Mouse (Mus musculus) lung, adult 18-20 months (tissue): Measurements from ENCODE around the gene Tom1l2.

Experiments
- DNase-seq, 2 experiments: peaks; one replicate each; pipeline ENCODE4 v3.0.0; 2022; ENCODE audit warnings: mixed read lengths in 2 of 2

The Tom1l2 gene

DNA sequence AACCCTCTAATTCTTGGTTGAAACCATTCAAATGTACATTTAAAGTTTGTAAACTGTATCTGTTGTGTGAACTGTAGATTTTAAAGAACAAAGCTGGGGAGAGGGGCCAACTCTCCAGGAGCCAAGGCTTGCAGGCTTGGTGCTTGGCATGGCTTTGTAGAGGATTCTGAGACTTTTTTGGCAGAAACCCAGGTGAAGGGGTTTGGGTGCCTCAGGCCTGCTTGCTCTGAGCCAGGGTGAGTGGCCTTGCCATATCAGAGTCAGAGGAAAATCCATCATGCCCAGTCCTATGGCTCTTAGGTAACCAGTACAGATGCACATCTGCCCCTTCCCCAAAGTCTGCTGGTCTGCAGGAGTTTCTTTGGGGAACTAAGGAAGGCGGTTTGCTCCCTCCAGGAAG is 126.8 kb downstream of the Tom1l2 start:
- no peak for DNase-seq

DNA sequence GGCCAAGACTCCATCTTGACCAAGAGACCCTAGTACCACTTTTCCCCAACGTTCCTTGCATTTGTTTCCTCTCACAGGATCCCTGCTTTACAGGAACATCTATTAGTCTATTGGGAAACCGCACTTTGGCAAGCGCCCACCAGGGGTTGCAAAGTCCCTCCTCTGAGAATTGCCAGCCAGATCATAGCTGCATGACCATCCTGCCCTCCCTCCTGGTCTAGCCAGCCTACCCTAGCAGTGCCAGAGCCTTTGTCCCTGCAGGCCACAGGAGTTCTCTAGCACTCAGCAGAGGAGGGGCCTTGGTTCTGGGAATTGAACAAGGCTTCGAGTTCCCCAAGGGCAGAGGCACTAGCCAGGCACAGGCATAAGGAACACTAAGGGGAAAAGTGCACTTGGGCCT is 128.0 kb downstream of the Tom1l2 start:
- no peak for DNase-seq

DNA sequence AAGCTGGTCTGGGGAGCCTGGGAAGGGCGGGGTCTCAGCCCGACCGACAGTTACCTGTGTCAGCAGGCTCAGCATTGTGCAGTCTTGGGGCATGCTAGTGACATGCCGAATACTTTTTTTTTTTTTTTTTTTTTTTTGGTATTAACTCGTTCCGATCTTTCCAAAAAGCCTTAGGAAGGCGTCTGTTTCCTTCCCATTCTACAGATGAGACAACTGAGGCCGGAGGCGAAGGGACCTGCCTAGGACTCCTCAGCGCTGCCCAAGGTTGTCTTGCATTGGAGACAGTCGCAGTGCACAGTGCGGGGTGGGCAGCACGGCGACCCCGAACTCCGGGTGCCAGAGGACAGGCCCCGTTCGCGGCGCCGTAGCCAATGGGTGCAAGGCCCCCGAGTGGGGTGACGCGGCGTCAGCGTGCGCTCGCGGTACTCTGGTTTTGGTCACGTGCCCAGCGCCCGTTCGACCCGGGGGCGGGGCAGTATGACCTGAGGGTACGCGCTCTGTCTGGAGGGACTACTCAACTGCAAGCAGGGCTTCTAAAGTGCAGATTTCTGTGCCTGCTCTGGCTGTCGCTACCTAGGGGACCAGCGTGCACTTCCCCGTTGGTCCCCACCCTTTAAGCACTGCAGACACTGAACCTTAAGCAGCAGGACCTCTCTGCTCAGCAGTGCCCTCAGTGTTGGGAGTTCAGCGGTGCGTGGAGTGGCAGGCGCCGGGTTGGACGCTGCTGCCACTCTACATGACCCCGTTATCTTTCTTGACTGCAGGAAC is 130.1 kb downstream of the Tom1l2 start, which contains the start of gene Srebf1:
Srebf1 (minus strand) TSS at position 113 of the 768 bp plus-strand sequence.
- peak; percentile 84 to 88 for DNase-seq

DNA sequence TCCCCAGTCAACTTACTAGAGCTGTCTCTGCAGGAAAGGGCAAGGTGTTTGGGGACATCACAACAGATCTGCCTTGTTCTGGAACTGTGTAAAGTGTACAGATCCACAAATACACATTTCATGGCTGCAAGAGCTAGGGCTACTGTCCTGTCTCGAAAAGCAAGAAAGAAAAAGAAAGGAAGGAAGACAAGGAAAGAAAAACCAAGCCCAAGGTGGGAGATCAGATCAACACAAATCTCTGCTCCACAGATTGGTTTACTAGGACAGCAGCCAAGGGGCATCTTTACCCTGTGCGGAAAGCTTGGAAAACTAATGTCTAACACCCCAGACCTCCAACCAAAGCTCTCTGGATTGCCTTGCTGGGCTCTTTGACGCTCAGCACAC is 130.6 kb downstream of the Tom1l2 start:
- no peak for DNase-seq

DNA sequence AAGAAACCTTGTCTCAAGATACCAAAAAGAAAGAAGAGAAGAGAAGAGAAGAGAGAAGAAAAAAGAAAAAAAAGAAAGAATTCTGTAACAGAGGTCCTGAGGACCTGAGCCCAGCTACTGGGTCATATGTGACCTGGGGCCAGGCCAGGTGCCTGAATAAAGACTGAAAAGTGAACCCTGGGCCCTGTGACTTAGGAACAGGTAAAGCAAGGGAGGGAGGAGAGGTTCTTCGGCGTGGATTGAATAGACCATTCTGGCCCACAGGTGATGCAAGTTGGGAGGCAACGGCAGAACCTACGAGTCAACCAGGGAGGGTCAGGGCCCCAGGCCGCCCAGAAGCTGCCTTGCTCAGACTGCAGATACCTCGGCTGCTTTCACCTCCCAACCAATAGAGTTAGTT is 131.3 kb downstream of the Tom1l2 start:
- DNase-seq, result no peak

DNA sequence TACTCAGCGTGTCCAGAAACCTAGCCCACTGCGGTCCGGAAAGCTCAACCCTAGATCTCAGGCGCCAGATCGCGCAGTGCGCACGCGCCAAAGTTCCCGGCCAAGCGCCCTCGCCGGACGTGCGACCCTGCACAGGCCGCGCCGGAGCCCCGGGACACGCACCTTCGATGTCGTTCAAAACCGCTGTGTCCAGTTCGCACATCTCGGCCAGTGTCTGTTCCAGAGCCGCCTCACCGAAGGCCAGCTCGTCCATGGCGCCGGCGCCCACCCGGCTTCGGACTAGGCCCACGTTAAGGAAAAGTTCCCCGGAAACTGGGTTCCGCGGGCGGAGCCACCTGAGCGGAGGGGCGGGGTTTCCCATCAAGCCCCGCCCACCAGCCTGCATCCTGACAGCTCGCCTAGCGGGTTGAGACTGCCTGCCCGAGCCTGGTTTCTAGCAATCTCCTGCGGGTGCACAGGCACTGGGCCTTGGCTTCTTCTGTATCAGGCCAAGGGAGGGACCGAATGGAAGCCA is 132.4 kb downstream of the Tom1l2 start:
- DNase-seq, result peak; percentile 90 to 93

DNA sequence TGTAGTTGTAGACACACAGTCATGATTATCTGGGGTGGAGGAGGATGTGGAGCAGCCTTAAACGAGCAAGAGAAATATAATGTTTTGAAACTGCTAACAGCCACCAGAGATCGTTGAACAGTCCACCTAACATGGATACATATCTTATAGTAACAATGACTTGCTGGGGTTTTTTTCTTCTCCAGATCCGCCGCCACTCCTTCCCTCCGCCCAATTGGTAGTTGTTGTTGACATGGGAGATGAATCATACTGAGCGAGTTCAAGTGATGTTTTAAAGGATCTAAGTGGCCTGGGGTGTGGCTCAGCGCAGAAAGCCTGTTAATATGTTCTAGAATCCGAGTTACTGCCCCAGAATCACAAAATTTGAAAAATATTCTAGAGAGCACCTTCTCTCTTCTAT is 133.1 kb downstream of the Tom1l2 start:
- DNase-seq, result peak; percentile 63 to 76

DNA sequence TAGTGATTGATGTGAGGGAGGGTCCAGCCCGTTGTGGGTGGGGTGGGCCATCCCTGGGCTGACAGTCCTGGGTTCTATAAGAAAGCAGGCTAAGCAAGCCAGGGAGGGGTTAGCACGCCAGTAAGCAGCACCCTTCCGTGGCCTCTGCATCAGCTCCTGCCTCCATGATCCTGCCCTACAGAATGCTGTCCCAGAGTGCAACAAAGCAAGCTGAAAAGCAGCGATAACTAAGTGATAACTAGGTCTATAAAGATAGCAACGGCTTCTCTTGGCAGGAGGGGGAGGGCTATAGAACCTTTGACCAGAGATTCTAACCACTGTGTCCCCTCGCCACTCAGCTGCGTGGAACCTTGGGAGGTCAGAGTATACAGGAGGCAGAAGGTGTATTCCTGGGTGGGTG is 135.2 kb downstream of the Tom1l2 start:
- no peak for DNase-seq

DNA sequence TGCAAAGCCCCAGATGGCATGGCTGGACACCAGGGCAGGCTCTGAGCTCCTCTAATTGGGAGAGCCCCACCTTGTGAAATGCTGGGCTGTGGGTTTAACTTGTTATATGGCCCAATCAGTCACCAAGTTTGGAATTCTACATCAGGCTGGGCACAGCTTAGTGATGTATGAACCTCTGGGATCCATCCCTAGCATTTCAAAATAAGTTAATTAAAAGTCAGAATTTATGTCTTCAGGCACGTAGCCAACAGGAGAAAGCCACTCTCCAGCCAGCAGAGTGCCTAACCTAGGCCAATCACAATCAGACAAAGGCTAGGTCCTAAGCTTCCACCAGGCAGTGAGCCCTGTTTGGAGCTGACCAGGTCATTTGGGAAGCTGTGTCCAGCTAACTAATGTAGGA is 136.0 kb downstream of the Tom1l2 start:
- no peak for DNase-seq

DNA sequence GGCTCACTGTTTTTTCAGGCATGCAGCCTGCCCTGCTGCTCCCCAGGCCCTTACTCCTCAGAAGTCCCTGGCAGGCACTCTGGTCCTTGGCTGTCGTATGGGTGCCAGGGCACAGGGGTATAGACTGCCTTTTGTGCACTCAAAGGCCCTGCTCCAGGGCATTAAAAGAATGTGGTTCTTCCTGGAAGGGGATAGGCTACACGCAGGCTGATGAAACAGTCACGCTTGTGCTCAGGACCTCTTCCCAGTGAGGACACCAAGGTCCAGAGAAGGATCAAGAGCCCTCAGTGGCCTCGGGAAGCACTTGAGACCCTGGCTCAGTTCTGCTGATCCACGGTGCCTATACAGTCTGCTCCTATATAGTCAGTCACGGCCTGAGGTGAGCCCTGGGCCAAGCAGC is 139.4 kb downstream of the Tom1l2 start:
- DNase-seq, result peak in 1 of 2 experiments; percentile 48

DNA sequence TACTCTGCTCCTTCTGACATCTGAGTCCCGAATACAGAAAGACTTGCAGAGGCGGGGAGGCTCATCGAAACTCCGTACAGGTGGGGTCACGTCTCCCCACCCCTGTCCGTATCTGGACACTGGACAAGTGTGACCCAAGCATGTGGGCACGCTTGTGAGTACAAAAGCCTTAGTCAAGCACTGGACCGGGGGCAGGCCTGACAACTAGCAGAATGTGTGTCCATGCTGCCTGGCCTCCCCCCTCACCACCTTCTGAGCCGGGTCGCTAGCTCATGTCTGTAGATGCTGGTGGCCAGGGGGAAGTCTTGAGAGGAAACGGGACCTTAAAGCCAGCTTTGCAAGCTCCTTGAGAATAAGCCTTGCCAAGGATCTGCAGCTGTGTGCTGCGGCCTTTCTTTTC is 140.9 kb downstream of the Tom1l2 start:
- DNase-seq, result no peak

DNA sequence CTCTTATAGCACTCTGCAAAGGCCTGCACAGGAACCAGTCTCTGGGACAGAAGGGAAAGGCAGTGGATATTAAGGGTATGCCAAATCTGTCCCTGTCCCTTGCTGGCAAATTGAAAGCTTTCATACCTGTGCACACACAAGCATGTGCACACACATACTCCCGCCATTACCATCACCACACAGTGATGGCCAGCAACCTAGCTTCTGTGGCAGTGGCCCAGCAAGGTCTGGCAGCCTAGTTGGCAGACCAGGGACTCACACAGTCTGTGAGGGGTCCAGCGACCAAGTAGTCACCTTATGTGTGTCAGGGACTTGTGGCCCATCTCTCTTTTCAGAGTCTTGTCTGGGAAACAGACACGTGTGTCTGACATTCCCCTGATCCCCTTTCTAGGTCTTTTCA is 141.6 kb downstream of the Tom1l2 start:
- no peak for DNase-seq

DNA sequence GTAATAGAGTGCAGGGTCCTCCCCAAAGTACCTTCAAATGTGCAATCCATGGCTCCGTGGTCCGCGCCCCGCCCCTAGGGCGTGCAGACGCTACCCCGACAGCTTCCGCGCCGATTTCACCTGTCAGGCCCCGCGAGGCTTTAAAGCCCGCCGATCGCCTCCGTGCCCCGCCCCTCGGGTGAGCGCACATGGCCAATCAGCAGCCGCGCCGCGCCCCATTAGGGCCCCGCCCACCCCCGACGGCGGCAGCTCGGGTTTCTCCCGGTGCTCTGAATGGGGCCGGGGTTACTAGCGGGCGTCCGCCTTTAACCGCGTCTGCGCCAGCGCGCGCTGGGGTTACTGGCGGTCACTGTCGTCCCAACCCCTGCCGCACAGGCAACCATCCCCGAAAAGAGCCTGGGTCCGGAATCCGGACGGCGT is 142.4 kb downstream of the Tom1l2 start:
- peak; percentile 95 to 97 for DNase-seq

DNA sequence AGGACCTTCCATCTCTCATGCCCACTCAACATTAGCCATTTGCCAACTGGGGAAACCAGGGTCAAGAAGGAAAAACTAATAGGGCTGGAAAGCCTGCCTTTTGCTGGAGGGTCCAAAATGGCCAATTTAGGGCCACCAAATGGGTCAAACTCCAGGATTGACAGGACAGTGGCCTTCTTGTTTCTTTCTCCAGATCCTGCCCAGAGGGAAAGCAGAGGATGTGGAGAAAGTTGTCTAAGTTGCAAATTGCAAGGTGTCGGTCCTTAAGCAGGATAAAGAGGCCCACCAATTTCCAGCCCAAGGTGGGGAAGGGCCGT is 142.8 kb downstream of the Tom1l2 start:
- DNase-seq, result no peak

DNA sequence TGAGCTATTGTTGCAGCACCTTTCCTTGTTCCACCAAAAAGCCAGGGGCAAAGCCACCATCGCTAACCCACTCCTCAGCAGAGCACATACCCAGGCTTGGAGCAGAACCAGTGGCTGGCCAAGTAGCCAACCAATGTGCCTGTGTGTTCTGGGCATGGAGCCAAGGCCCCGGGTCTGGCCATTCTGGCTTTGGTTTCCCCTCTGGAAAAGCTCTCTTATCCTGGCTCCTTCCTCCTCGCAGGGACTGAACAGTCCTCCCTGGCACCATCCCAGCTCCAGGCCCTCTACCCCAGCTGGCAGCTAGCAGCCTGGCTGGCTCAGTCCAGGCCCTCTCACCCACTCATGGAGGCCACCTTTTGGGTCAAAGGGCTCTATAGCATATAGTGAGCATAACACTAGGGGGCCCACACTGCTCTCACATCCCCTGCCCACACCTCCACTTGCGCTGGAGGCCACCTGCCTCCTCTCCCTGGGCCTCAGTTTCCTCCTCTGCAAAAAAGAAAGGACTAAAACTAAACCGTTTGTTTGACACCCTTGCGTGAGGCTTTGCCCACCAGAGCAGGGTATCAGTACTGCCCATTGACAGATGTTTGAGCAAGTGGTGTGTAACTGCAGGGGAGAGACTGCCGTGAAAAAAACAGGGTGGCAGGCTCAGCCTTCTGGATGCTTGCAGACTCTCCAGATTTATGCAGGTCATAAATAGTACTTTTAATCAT is 143.3 kb downstream of the Tom1l2 start:
- peak; percentile 81 to 85 for DNase-seq

DNA sequence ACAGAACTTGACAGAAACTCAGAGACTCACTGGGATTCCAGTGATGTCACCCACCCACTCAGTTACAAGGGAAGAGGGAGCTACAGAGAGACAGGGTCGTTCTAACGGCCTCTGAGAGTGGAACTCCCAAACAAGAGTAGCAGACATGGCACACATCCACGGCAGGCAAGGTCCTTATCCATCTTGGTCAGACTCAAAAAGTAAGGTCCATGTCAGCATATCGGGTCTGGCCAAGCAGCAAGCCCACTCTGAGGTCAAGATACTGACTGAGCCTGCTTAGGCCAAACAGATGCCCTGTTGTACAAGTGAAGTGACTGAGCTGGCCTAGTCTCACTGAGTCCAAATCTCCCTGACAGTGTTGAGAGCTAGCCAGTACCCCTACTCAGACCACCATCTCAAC is 144.0 kb downstream of the Tom1l2 start:
- no peak for DNase-seq

DNA sequence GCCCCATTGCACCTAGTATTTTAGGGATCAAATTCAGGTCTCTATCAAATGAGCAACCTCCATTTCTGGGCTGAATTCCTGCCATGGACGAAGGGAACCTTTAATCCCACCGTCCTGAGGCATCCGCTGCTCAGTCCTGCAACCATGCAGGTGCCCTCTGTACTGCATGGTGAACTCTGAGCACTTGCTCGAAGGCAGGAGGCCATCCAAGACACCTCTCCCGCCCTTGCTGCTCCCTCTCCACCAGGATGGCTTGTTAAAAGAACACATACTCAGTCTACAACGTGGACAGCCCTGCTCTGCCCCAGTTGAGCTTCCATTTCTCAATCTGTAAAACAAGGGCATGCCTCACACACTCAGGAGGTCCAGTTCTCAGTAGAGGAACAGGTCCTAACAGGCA is 144.5 kb downstream of the Tom1l2 start:
- DNase-seq, result no peak

DNA sequence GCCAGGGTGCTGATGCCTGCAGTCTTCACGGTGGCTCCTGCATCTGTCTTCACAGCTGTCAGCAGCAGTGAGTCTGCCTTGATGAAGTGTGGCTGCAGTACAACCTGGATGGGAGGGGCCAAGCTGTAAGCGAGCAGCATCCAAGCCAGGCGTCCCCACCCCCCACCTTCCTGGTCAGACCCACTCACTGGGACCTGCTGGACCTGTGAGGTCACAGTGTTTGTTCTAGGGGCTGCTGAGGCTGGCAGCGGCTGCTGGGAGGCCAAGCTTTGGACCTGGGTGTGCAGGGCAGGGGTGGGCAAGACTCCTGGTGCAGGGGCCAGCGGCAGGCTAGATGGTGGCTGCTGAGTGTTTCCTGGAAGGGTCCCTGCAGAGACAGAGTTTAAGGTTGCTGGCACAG is 146.5 kb downstream of the Tom1l2 start:
- DNase-seq, result peak; percentile 69 to 77

DNA sequence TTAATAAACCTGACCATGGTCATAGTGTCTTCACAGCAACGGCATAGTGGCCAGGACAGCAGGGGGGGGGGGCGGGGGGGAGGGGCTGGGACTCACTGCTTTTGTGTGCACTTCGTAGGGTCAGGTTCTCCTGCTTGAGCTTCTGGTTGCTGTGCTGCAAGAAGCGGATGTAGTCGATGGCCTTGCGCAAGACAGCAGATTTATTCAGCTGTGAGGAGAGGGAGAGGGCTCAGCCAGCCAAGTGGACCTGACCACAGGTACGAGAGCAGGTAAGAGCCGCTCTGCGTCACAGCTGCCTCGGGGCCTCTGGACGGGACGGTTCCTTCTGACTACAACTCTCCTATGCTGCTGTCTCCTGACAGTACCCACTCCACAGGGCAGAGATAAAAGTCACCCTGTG is 147.7 kb downstream of the Tom1l2 start:
- peak; percentile 88 to 92 for DNase-seq

DNA sequence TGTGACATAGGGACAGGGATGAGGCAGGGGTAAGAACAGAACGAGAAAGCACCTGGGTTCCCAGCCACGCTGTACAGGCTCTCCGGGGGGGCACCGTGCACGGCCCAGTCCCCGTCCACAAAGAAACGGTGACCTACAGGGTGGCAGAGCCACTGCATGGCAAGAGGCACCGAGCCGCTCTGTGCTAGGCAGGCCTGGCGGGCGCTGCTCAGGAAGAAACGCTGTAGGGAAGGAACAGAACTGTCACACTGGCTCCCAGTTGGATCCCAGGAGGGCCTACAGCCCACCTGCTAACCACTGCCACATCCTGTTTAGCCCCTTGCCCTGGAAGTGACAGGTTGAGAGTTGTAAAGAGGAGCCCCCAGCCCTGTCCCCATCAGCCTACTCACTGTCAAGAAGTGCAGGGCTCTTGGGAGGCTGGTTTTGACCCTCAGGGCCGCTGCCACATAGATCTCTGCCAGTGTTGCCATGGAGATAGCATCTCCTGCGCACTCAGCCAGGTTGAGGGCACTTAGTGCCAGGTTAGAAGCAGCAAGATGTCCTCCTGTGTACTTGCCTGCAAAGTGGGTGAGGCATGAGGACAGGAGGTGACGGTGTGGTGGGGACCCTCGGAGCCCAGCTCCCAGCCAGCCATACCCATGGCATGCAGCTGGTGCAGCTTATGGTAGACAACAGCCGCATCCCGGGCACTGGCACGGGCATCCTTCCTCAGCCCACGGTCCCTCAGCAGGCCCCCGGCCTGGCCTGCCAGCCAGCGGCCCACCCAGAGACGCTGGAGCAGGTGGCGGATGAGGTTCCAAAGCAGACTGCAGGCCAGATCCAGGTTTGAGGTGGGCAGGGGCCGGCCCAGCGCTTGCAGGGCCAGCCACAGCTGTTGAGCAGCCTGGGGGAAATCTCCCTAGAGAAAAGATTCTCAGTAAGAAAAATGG is 149.7 kb downstream of the Tom1l2 start:
- no peak for DNase-seq

DNA sequence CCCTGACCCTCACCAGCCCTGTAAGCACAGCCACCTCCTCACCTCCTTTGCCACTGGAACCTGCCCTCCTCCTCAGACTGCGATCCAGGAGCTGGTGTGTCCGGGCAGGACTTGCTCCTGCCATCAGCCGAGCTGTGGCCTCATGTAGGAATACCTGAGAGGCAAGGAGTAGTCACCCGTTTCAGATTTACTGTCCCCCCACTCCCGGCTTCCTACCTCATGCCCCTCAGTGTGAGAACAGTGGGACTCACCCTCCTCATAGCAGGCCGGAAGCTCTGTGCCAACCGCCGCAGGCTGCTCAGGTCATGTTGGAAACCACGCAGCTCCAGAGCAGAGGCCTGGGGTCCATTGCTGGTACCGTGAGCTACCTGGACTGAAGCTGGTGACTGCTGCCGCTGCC is 152.3 kb downstream of the Tom1l2 start:
- DNase-seq, result no peak

DNA sequence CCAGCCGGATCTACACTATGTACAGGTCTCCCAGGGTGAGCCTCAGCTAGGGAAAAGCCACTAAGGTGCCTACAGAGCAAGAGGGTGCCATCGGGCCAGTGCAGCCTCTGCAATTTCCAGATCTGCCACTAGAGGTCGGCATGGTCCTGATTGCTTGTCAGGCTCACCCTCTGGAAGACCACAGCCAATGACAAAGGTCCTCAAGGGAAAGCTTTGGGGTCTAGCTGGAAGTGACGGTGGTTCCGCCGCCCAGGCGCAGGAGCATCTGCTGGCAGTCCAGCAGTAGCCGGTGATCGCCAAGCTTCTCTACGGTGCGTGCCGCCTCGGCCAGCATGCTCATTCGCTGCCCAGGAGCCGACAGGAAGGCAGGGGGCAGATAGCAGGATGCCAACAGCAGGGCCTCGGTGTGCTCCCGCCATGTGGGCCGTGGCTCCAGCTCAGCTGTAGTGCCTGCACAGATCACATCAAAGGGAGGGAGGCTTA is 153.0 kb downstream of the Tom1l2 start:
- DNase-seq, result peak; percentile 88 to 90

DNA sequence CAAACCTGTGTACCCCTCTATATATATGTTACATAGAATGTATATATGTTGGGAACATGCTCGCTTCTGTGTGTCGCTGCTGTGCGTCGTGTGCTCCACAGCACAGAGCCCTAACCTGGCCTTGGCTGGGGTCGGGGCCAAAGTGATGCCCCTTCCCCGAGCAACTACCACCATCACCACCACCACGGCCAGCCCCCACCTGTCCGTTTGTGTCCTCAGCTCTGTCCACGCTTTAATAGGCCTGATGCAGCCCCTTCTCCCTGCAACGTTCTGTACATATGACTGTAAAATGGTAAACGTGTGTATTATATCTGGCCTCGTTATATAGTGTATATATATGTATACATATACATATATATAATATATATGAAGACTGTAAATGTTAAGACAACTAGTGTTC is 154.1 kb downstream of the Tom1l2 start:
- DNase-seq, result no peak
